Comparison of ENCODE assay signal across 17 mouse cellular contexts in genomic region chr7:127926846-127927245, GRCm38 (mm10). TPM values are rescaled to one million over a fixed set of nuclear protein-coding genes. Genes with fewer than 3 reads are reported as not detected.
DNase-seq lines count a peak whose midpoint lies in the region; ATAC-seq lines count a peak whose summit lies in the region.
"Had no signal": no experiment of that assay in that cellular context is flagged by ENCODE, and none has a peak within 500 bp of the region (broad histone marks: within the 10 kb centered on the region; RNA-seq: fewer than 3 reads in every experiment).

No protein-coding gene starts in this region.

- DNase-seq in liver, embryonic 13.5 days: no peak
- no peak for DNase-seq in liver
- no peak for DNase-seq in embryonic facial prominence, embryonic 10.5 days (ENCODE audit: low spot score)
- no peak for DNase-seq in ovary, postnatal 10 days (ENCODE audit: low spot score)
- DNase-seq in retina, embryonic 14.5 days (ENCODE audit: low spot score): no peak
- DNase-seq: cerebellum, postnatal 14 days; gastrocnemius, adult 2 months; heart, adult 2 months; liver, postnatal 0 days; thymus, adult 2 months had no signal

- no peak overlapping the region for H3K4me2 ChIP-seq in liver, embryonic 13.5 days
- H3K4me2 ChIP-seq in kidney, embryonic 15.5 days: peak overlapping the region; percentile 55
- H3K4me2 ChIP-seq in stomach, embryonic 15.5 days: peak overlapping the region; percentile 20
- H3K4me2 ChIP-seq in liver, embryonic 12.5 days: no peak overlapping the region
- H3K4me2 ChIP-seq: forebrain, embryonic 15.5 days; hindbrain, embryonic 12.5 days; limb, embryonic 12.5 days; midbrain, embryonic 13.5 days had no signal

- ATAC-seq in liver, embryonic 13.5 days (ENCODE audit: low read depth): no peak
- no peak for ATAC-seq in kidney, embryonic 15.5 days (replicated peaks; ENCODE audit: low FRiP score)
- no peak for ATAC-seq in stomach, embryonic 15.5 days (ENCODE audit: insufficient read depth, low FRiP score, low read depth)
- ATAC-seq in liver, embryonic 12.5 days: no peak
- ATAC-seq: forebrain, embryonic 15.5 days; liver, postnatal 0 days; midbrain, embryonic 13.5 days had no signal

- peaks cover 59% of the 10 kb centered on the region for H3K4me1 ChIP-seq in liver, embryonic 13.5 days (replicated peaks)
- H3K4me1 ChIP-seq in embryonic facial prominence, embryonic 10.5 days: peaks cover 45% of the 10 kb centered on the region
- H3K4me1 ChIP-seq in kidney, embryonic 15.5 days: peaks cover 73% of the 10 kb centered on the region
- peaks cover 30% of the 10 kb centered on the region for H3K4me1 ChIP-seq in stomach, embryonic 15.5 days
- peaks cover 49% of the 10 kb centered on the region for H3K4me1 ChIP-seq in liver, embryonic 12.5 days
- H3K4me1 ChIP-seq: forebrain, embryonic 15.5 days; midbrain, embryonic 13.5 days had no signal

- H3K27ac ChIP-seq in liver, embryonic 13.5 days: 0 out of 2 replicates have a peak overlapping the region, but pooled peaks have one; percentile 16
- H3K27ac ChIP-seq in embryonic facial prominence, embryonic 10.5 days (replicated peaks): no peak overlapping the region
- peak overlapping the region; percentile 93 for H3K27ac ChIP-seq in kidney, embryonic 15.5 days
- H3K27ac ChIP-seq in stomach, embryonic 15.5 days: peak overlapping the region; percentile 93
- H3K27ac ChIP-seq in liver, embryonic 12.5 days: no peak overlapping the region; the same call in 1 of the 2 replicates
- H3K27ac ChIP-seq: forebrain, embryonic 15.5 days; gastrocnemius, adult 2 months; heart, adult 2 months; hindbrain, embryonic 12.5 days; limb, embryonic 12.5 days; midbrain, embryonic 13.5 days had no signal

- H3K36me3 ChIP-seq in liver, embryonic 13.5 days: peaks cover 36% of the 10 kb centered on the region
- H3K36me3 ChIP-seq in embryonic facial prominence, embryonic 10.5 days (replicated peaks): peaks cover 56% of the 10 kb centered on the region
- H3K36me3 ChIP-seq in kidney, embryonic 15.5 days: peaks cover 52% of the 10 kb centered on the region
- peaks cover 8% of the 10 kb centered on the region; the same call in 1 of the 2 replicates for H3K36me3 ChIP-seq in stomach, embryonic 15.5 days
- H3K36me3 ChIP-seq in liver, embryonic 12.5 days: peaks cover 33% of the 10 kb centered on the region

- 78% methylated on average over 11 of the region's 11 CpGs for WGBS in liver, embryonic 13.5 days (ENCODE audit: insufficient replicate concordance)
- WGBS in embryonic facial prominence, embryonic 10.5 days: 89% methylated on average over 11 of the region's 11 CpGs
- WGBS in kidney, embryonic 15.5 days: 80% methylated on average over 11 of the region's 11 CpGs
- WGBS in stomach, embryonic 15.5 days: 74% methylated on average over 11 of the region's 11 CpGs
- 81% methylated on average over 11 of the region's 11 CpGs for WGBS in liver, embryonic 12.5 days (ENCODE audit: insufficient replicate concordance)

- no peaks in the 10 kb centered on the region for H3K9me3 ChIP-seq in liver, embryonic 13.5 days (replicated peaks)
- no peaks in the 10 kb centered on the region for H3K9me3 ChIP-seq in embryonic facial prominence, embryonic 10.5 days
- no peaks in the 10 kb centered on the region for H3K9me3 ChIP-seq in kidney, embryonic 15.5 days (replicated peaks)
- H3K9me3 ChIP-seq in stomach, embryonic 15.5 days: no peaks in the 10 kb centered on the region
- no peaks in the 10 kb centered on the region for H3K9me3 ChIP-seq in liver, embryonic 12.5 days (replicated peaks)
- H3K9me3 ChIP-seq: forebrain, embryonic 15.5 days; hindbrain, embryonic 12.5 days; limb, embryonic 12.5 days; midbrain, embryonic 13.5 days had no signal

- no peaks in the 10 kb centered on the region; the same call in 1 of the 2 replicates for H3K27me3 ChIP-seq in liver, embryonic 13.5 days
- peaks cover 35% of the 10 kb centered on the region for H3K27me3 ChIP-seq in embryonic facial prominence, embryonic 10.5 days (replicated peaks; ENCODE audit: low read depth, poor library complexity, severe bottlenecking)
- H3K27me3 ChIP-seq in kidney, embryonic 15.5 days: peaks cover 9% of the 10 kb centered on the region
- H3K27me3 ChIP-seq in stomach, embryonic 15.5 days (replicated peaks): no peaks in the 10 kb centered on the region
- peaks cover 8% of the 10 kb centered on the region for H3K27me3 ChIP-seq in liver, embryonic 12.5 days (replicated peaks)

- no peak overlapping the region for H3K4me3 ChIP-seq in liver, embryonic 13.5 days (replicated peaks)
- H3K4me3 ChIP-seq in embryonic facial prominence, embryonic 10.5 days: 0 out of 2 replicates have a peak overlapping the region, but pooled peaks have one; percentile 11
- H3K4me3 ChIP-seq in kidney, embryonic 15.5 days (replicated peaks): no peak overlapping the region
- no peak overlapping the region for H3K4me3 ChIP-seq in stomach, embryonic 15.5 days (replicated peaks)
- H3K4me3 ChIP-seq in liver, embryonic 12.5 days: no peak overlapping the region
- H3K4me3 ChIP-seq: forebrain, embryonic 15.5 days; gastrocnemius, adult 2 months; heart, adult 2 months; hindbrain, embryonic 12.5 days; limb, embryonic 12.5 days; midbrain, embryonic 13.5 days had no signal

- no peak overlapping the region for H3K9ac ChIP-seq in liver, embryonic 13.5 days
- no peak overlapping the region for H3K9ac ChIP-seq in kidney, embryonic 15.5 days
- no peak overlapping the region for H3K9ac ChIP-seq in stomach, embryonic 15.5 days
- H3K9ac ChIP-seq in liver, embryonic 12.5 days: no peak overlapping the region
- H3K9ac ChIP-seq: forebrain, embryonic 15.5 days; hindbrain, embryonic 12.5 days; liver, postnatal 0 days; midbrain, embryonic 13.5 days had no signal

RNA-seq across cellular contexts. Expression of gene Prss8, which starts 3.1 kb away (rescaled TPM):
- polyA plus RNA-seq in liver, embryonic 13.5 days (2015; fragmentation: Nextera tagmentation; extraction: Ambion mirVana): 5.8 and 6.4 TPM in 2 replicates
- 14.8 and 15.8 TPM in 2 replicates for polyA plus RNA-seq in embryonic facial prominence, embryonic 10.5 days (2016; fragmentation: Nextera tagmentation; extraction: Ambion mirVana)
- polyA plus RNA-seq in kidney, embryonic 15.5 days (2015; fragmentation: Nextera tagmentation; extraction: Ambion mirVana): 56.9 and 59.5 TPM in 2 replicates
- 61.2 and 70.2 TPM in 2 replicates for polyA plus RNA-seq in stomach, embryonic 15.5 days (2015; fragmentation: Nextera tagmentation; extraction: Ambion mirVana)
- 4.0 and 4.4 TPM in 2 replicates for polyA plus RNA-seq in liver, embryonic 12.5 days (2016; fragmentation: Nextera tagmentation; extraction: Ambion mirVana)

RNA-seq across cellular contexts. Expression of gene Kat8, which starts 14.5 kb away (rescaled TPM):
- 20.5 and 22.7 TPM in 2 replicates for polyA plus RNA-seq in liver, embryonic 13.5 days (2015; fragmentation: Nextera tagmentation; extraction: Ambion mirVana)
- 48.7 and 49.6 TPM in 2 replicates for polyA plus RNA-seq in embryonic facial prominence, embryonic 10.5 days (2016; fragmentation: Nextera tagmentation; extraction: Ambion mirVana)
- 41.8 and 43.5 TPM in 2 replicates for polyA plus RNA-seq in kidney, embryonic 15.5 days (2015; fragmentation: Nextera tagmentation; extraction: Ambion mirVana)
- 35.0 and 35.6 TPM in 2 replicates for polyA plus RNA-seq in stomach, embryonic 15.5 days (2015; fragmentation: Nextera tagmentation; extraction: Ambion mirVana)
- 29.5 and 31.0 TPM in 2 replicates for polyA plus RNA-seq in liver, embryonic 12.5 days (2016; fragmentation: Nextera tagmentation; extraction: Ambion mirVana)

RNA-seq across cellular contexts. Expression of gene Prss36, which starts 19.7 kb away (rescaled TPM):
- 4.0 and 4.1 TPM in 2 replicates for polyA plus RNA-seq in liver, embryonic 13.5 days (2015; fragmentation: Nextera tagmentation; extraction: Ambion mirVana)
- 10.7 and 12.9 TPM in 2 replicates for polyA plus RNA-seq in embryonic facial prominence, embryonic 10.5 days (2016; fragmentation: Nextera tagmentation; extraction: Ambion mirVana)
- 11.5 and 12.4 TPM in 2 replicates for polyA plus RNA-seq in kidney, embryonic 15.5 days (2015; fragmentation: Nextera tagmentation; extraction: Ambion mirVana)
- polyA plus RNA-seq in stomach, embryonic 15.5 days (2015; fragmentation: Nextera tagmentation; extraction: Ambion mirVana): 10.8 and 10.9 TPM in 2 replicates
- polyA plus RNA-seq in liver, embryonic 12.5 days (2016; fragmentation: Nextera tagmentation; extraction: Ambion mirVana): 3.9 and 5.1 TPM in 2 replicates

RNA-seq across cellular contexts. Expression of gene Bckdk, which starts 23.0 kb away (rescaled TPM):
- polyA plus RNA-seq in liver, embryonic 13.5 days (2015; fragmentation: Nextera tagmentation; extraction: Ambion mirVana): 64.4 and 70.0 TPM in 2 replicates
- 111 and 119 TPM in 2 replicates for polyA plus RNA-seq in embryonic facial prominence, embryonic 10.5 days (2016; fragmentation: Nextera tagmentation; extraction: Ambion mirVana)
- polyA plus RNA-seq in kidney, embryonic 15.5 days (2015; fragmentation: Nextera tagmentation; extraction: Ambion mirVana): 120 and 140 TPM in 2 replicates
- 145 and 157 TPM in 2 replicates for polyA plus RNA-seq in stomach, embryonic 15.5 days (2015; fragmentation: Nextera tagmentation; extraction: Ambion mirVana)
- 81.3 and 82.2 TPM in 2 replicates for polyA plus RNA-seq in liver, embryonic 12.5 days (2016; fragmentation: Nextera tagmentation; extraction: Ambion mirVana)

RNA-seq across cellular contexts. Expression of gene Vkorc1, which starts 31.4 kb away (rescaled TPM):
- 86.9 and 89.1 TPM in 2 replicates for polyA plus RNA-seq in liver, embryonic 13.5 days (2015; fragmentation: Nextera tagmentation; extraction: Ambion mirVana)
- 47.6 and 59.1 TPM in 2 replicates for polyA plus RNA-seq in embryonic facial prominence, embryonic 10.5 days (2016; fragmentation: Nextera tagmentation; extraction: Ambion mirVana)
- polyA plus RNA-seq in kidney, embryonic 15.5 days (2015; fragmentation: Nextera tagmentation; extraction: Ambion mirVana): 152 and 162 TPM in 2 replicates
- 186 and 190 TPM in 2 replicates for polyA plus RNA-seq in stomach, embryonic 15.5 days (2015; fragmentation: Nextera tagmentation; extraction: Ambion mirVana)
- 75.0 and 80.3 TPM in 2 replicates for polyA plus RNA-seq in liver, embryonic 12.5 days (2016; fragmentation: Nextera tagmentation; extraction: Ambion mirVana)

Comparison
In these comparisons a context has a peak if more than half of its experiments do, and no peak if none do; other contexts are left out.
1. H3K27ac ChIP-seq: peak in liver, embryonic 13.5 days (single experiment), kidney, embryonic 15.5 days (single experiment) and stomach, embryonic 15.5 days (single experiment); none in embryonic facial prominence, embryonic 10.5 days (single experiment) and liver, embryonic 12.5 days (single experiment).
2. H3K4me2 ChIP-seq: peak in kidney, embryonic 15.5 days (single experiment) and stomach, embryonic 15.5 days (single experiment); none in liver, embryonic 13.5 days (single experiment) and liver, embryonic 12.5 days (single experiment).